Mouse (Mus musculus) olfactory bulb, adult 2 months (tissue): ENCODE measurements around the gene Alb. TPM values are rescaled to one million over a fixed set of nuclear protein-coding genes. Genes with fewer than 3 reads are reported as not detected.

Source experiments
- H3K27ac ChIP-seq: fragments of 200-500 bp; 2 replicates; pipeline ENCODE4 v1.5.1; 2012; ENCODE audit warnings: low read depth, low read length; ENCODE audit not compliant: insufficient read depth
- H3K4me1 ChIP-seq: fragments of 200-500 bp; 2 replicates; pipeline ENCODE4 v1.6.1; 2012; ENCODE audit warnings: low read length; ENCODE audit not compliant: control insufficient read depth, insufficient read depth
- H3K4me3 ChIP-seq: fragments of 200-500 bp; 2 replicates; pipeline ENCODE4 v1.5.1; 2012; ENCODE audit warnings: mild to moderate bottlenecking, low read depth, low read length, moderate library complexity; ENCODE audit not compliant: insufficient read depth
- CTCF ChIP-seq: fragments of 200-500 bp; IDR thresholded peaks from 2 replicates; pipeline ENCODE4 v1.5.1; 2012; ENCODE audit warnings: low read depth, mild to moderate bottlenecking, low read length, moderate library complexity; ENCODE audit not compliant: insufficient read depth
- POLR2A ChIP-seq: fragments of 200-500 bp; IDR thresholded peaks from 2 replicates; pipeline ENCODE4 v1.6.1; 2012; ENCODE audit warnings: mild to moderate bottlenecking, low read depth, low read length, moderate library complexity; ENCODE audit not compliant: insufficient read depth
- WGBS: fragments of 180-500 bp; shearing (Covaris S2); methylation state at CpG from one replicate; pipeline ENCODE4 v1.1.7; 2018; 5-methylcytosine and 5-hydroxymethylcytosine counted together
- polyA plus RNA-seq: library from polyadenylated mRNA; stranded (reverse); fragments of >200 nt; gene quantifications from 2 replicates; pipeline ENCODE4 v1.2.4, GENCODE M21; 2012; ENCODE audit warnings: low replicate concordance; ENCODE audit not compliant: missing spikeins, insufficient read depth, insufficient read length

The Alb gene
- polyA plus RNA-seq = not detected in 2 replicates

DNA sequence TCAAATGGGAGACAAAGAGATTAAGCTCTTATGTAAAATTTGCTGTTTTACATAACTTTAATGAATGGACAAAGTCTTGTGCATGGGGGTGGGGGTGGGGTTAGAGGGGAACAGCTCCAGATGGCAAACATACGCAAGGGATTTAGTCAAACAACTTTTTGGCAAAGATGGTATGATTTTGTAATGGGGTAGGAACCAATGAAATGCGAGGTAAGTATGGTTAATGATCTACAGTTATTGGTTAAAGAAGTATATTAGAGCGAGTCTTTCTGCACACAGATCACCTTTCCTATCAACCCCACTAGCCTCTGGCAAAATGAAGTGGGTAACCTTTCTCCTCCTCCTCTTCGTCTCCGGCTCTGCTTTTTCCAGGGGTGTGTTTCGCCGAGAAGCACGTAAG lies at the start of gene Alb:
Alb (plus strand) TSS at position 279 of the 400 bp plus-strand sequence.
- Histone ChIP-seq H3K4me3 (no peak within 1 kb of the TSS), H3K4me1 (no peaks in the 10 kb centered on the region), H3K27ac (no peak within 1 kb of the TSS)
- WGBS = 91% methylated on average over 8 of the region's 8 CpGs
- TF ChIP-seq CTCF = no peak
- no peak for TF ChIP-seq POLR2A

DNA sequence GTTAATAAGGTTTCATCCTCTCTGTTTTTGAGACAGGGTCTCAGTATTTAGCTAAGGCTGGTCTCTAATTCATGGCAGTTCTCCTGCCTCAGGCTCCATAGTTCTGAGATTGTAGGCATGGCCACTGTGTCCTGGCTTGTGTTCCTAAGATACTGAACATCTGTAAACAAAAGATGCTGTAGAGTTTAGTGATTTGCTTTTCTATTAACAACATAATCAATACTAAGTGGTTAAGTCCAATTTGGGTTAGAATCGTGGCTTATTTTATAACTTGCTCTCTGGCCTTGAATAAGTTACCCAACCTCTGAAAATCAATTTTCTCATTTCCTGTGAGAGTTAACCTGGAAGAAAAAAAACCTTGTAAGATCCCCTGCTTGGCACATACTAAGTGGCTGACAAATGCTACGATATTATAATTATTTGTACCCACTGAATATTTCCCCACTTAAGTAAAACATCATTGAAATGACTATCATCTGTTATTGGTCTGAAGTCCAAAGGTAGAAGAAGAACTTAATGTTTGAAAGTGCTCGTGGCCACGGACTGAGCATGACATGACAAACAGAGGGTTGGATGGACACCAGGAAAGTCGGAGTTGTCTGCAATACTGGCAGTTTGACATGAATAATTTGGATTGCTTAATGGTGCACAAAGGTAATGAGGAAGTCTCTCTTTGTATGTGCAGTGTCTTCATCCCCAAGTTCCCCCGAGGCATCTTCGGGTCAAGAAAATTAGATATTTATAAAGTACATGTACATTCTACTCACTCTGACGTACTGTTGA lies 46.4 kb upstream of the Alb start:
- Histone ChIP-seq H3K4me3 (no peak overlapping the region), H3K27ac (no peak overlapping the region), H3K4me1 (no peaks in the 10 kb centered on the region)
- no peak for TF ChIP-seq CTCF
- no peak for TF ChIP-seq POLR2A
- WGBS = 73% methylated on average over 8 of the region's 8 CpGs

DNA sequence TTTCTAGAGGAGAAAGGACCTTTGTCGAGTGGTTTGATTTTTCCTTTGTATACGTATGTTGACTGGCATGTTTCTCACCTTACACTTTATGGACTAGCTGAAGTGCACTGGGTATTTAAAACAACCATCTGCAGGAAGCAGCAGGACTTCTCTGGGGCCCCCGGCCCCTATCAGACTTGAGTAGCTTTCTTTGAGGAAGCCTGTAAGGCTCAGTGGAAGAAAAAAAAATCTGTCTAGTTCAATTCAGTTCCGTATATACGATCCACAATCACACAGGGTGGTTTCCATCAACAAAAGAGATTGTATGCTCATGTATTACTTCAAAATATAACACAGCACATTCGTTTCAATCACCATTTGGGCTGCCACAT lies 45.8 kb upstream of the Alb start:
- WGBS = 59% methylated on average over 6 of the region's 6 CpGs
- TF ChIP-seq POLR2A (no peak), CTCF (no peak)
- H3K4me1 ChIP-seq = no peaks in the 10 kb centered on the region
- no peak overlapping the region for H3K4me3 ChIP-seq
- H3K27ac ChIP-seq = no peak overlapping the region

DNA sequence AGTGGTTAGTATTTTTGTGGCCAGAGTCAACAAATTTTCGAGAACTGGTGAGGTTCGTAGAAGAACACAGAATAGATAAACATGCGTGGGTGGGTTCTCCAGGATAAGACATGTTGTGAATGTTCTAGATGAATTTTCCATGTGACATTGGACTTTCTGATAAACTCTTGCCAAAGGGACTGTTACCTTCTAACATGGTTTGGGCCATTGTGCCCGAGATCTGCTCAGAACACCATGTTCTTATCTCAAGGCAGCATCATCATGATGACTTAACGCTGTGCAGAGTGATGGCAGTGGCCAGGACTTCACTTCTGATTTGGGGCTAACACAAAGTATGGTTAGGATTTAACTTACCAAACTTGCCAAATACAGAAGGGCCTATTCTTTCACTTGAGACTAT lies 36.1 kb upstream of the Alb start:
- Histone ChIP-seq H3K27ac (no peak overlapping the region), H3K4me3 (no peak overlapping the region), H3K4me1 (no peaks in the 10 kb centered on the region)
- TF ChIP-seq CTCF (no peak), POLR2A (no peak)
- WGBS = 84% methylated on average over 5 of the region's 5 CpGs

DNA sequence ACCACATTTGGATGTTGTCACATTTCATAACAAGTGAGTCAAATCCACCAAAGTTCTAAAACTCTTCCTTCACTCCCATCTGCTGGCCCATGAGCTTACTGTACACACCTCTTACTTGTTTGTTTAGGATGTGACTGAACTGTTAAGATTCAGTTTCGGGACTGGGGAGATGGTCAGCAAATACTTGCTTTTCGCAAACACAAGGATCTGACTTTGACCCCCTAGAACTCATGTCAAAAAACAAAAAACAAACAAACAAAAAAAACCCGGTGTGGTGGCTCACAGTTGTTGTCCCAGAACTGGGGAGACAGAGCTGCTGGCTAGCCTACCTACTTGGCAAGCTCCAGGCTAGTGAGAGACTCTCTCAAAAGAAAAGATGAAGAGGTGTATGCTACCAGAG lies 35.5 kb upstream of the Alb start:
- Histone ChIP-seq H3K27ac (no peak overlapping the region), H3K4me1 (no peaks in the 10 kb centered on the region), H3K4me3 (no peak overlapping the region)
- TF ChIP-seq POLR2A = no peak
- 89% methylated on average over 3 of the region's 3 CpGs for WGBS

DNA sequence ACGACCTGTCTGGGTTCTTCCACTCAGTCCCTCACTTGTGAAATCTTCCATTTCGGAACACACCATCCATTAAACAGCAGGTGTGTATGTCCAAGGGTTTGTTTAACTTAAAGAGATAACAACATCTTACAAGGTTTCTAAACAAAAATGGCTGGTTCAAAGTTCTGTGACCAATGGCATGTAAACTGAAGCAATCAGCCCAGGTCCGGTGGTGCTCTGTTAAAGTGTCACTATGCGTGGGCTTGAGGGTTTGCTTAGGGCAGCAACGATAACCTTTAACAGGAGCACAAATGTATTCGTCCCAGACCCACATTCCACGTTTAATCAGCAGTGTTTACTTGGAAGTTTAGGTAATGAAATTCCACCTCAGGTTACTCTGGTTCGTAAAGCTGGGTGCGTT lies 29.6 kb upstream of the Alb start:
- Histone ChIP-seq H3K27ac (no peak overlapping the region), H3K4me3 (no peak overlapping the region), H3K4me1 (no peaks in the 10 kb centered on the region)
- WGBS = 90% methylated on average over 9 of the region's 9 CpGs
- TF ChIP-seq CTCF = no peak
- no peak for TF ChIP-seq POLR2A

DNA sequence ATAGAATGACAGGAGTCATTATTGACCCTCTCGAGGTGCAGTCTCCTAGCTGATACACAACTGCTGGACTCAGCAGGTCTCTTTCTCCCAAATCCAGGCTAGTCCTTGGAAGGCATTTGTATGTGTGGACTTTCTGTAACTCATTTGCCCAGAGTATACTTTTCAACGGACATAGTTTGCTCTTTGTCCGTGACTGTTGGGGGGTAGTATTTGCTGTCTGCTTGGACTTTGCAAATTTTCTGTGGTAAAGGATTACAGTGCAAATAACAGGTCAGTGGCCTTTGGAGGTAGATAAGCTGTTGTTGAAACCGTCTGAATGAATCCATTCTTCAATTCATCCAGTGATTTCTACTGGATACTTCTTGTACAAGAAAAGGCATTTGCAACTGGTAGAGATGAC lies 21.5 kb upstream of the Alb start:
- no peak overlapping the region for H3K27ac ChIP-seq
- 86% methylated on average over 4 of the region's 4 CpGs for WGBS
- TF ChIP-seq CTCF (no peak), POLR2A (no peak)
- no peak overlapping the region for H3K4me3 ChIP-seq
- no peaks in the 10 kb centered on the region for H3K4me1 ChIP-seq

DNA sequence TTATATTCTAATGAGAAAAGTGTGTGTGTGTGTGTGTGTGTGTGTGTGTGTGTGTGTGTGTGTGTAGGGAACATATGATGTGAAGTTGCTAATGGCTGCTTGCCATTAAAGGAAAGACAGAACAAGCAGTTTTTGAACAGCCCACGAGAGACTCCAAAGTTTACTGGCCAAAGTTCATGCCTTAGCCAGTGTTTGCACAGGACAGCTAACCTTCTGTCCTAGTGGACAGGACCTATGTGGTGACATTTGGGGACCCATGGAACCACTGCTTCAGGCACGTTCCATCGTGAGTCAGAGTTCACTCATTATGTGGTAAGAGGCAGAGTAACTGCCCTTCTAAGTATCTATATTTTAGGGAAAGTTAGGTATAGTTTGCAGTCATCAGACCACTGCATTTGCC lies 13.1 kb upstream of the Alb start:
- TF ChIP-seq CTCF (no peak), POLR2A (no peak)
- H3K4me1 ChIP-seq = no peaks in the 10 kb centered on the region
- H3K4me3 ChIP-seq = no peak overlapping the region
- H3K27ac ChIP-seq = no peak overlapping the region
- WGBS = 80% methylated on average over 3 of the region's 3 CpGs

DNA sequence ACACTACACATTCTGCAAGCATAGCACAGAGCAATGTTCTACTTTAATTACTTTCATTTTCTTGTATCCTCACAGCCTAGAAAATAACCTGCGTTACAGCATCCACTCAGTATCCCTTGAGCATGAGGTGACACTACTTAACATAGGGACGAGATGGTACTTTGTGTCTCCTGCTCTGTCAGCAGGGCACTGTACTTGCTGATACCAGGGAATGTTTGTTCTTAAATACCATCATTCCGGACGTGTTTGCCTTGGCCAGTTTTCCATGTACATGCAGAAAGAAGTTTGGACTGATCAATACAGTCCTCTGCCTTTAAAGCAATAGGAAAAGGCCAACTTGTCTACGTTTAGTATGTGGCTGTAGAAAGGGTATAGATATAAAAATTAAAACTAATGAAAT lies 10.7 kb upstream of the Alb start:
- TF ChIP-seq POLR2A (no peak), CTCF (no peak)
- WGBS = 91% methylated on average over 5 of the region's 5 CpGs
- Histone ChIP-seq H3K4me3 (no peak overlapping the region), H3K27ac (no peak overlapping the region), H3K4me1 (no peaks in the 10 kb centered on the region)

DNA sequence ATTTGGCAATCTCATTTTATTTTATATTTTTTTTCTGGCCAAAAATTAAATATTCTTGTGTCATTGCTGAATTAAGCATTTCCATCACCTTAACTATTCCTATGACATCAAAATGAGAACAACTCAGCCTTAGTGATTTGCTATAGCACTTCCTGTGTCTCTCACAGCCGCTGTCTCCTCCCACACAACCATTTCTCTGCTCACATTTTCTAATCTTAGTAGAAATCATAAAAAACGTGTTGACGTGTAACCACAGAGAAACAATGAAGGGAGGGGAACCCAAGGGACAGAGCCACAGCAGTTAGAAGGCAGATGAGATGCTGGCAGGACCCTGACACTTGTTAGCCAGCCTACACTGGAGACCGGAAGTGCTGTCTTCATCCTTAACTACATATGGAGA lies 8.0 kb upstream of the Alb start:
- TF ChIP-seq POLR2A (no peak), CTCF (no peak)
- WGBS = 64% methylated on average over 4 of the region's 4 CpGs
- H3K4me3 ChIP-seq = no peak overlapping the region
- no peaks in the 10 kb centered on the region for H3K4me1 ChIP-seq
- no peak overlapping the region for H3K27ac ChIP-seq
